Mouse (Mus musculus) MEL (cell line): Measurements from ENCODE around the gene Mxra8. TPM values are rescaled to one million over a fixed set of nuclear protein-coding genes. Genes with fewer than 3 reads are reported as not detected.

ENCODE experiments used
- DNase-seq: peaks from one replicate; pipeline ENCODE4 v3.0.0; 2011; ENCODE audit warnings: low read depth, low spot score
- H3K27ac ChIP-seq: 2 replicates; pipeline ENCODE4 v1.5.1; 2012; ENCODE audit warnings: low read depth, mild to moderate bottlenecking, control low read depth, low read length, moderate library complexity; ENCODE audit not compliant: control insufficient read depth
- H3K27me3 ChIP-seq, 2 experiments: fragments of 150-350 bp in 1 of 2; sonication (generic) in 1 of 2; 2 replicates each; pipeline ENCODE4 v1.6.1; 2012; ENCODE audit warnings: low read length in 2 of 2, mild to moderate bottlenecking in 2 of 2, improper control_type of control experiment in 1 of 2, moderate library complexity in 1 of 2; ENCODE audit not compliant: insufficient read depth in 2 of 2, control insufficient read depth in 1 of 2
- H3K36me3 ChIP-seq, 2 experiments: 2 replicates each; pipeline ENCODE4 v1.6.1; 2012 to 2014; ENCODE audit warnings: low read length in 2 of 2, improper control_type of control experiment in 1 of 2, inconsistent platforms in 1 of 2, mild to moderate bottlenecking in 1 of 2; ENCODE audit not compliant: insufficient read depth in 2 of 2, control insufficient read depth in 1 of 2
- H3K4me1 ChIP-seq, 2 experiments: fragments of 150-350 bp in 1 of 2; sonication (generic) in 1 of 2; 2 replicates each; pipeline ENCODE4 v1.6.1; 2012; ENCODE audit warnings: low read length in 2 of 2, improper control_type of control experiment in 1 of 2, mild to moderate bottlenecking in 1 of 2; ENCODE audit not compliant: insufficient read depth in 2 of 2, control insufficient read depth in 1 of 2
- H3K4me3 ChIP-seq, 2 experiments: fragments of 150-350 bp in 1 of 2; sonication (generic) in 1 of 2; 2 replicates each; pipeline ENCODE4 v1.5.1; 2012; ENCODE audit warnings: low read depth in 2 of 2, low read length in 2 of 2, mild to moderate bottlenecking in 2 of 2, moderate library complexity in 2 of 2, control low read depth in 1 of 2, improper control_type of control experiment in 1 of 2; ENCODE audit not compliant: control insufficient read depth in 1 of 2, insufficient read depth in 1 of 2
- H3K79me2 ChIP-seq: 2 replicates; pipeline ENCODE4 v1.6.1; 2012; ENCODE audit warnings: mild to moderate bottlenecking, low read length, moderate library complexity; ENCODE audit not compliant: control insufficient read depth, poor library complexity, insufficient read depth
- H3K9ac ChIP-seq: 2 replicates; pipeline ENCODE4 v1.6.1; 2012; ENCODE audit warnings: low read depth, mild to moderate bottlenecking, control low read depth, low read length, moderate library complexity; ENCODE audit not compliant: control insufficient read depth, poor library complexity, severe bottlenecking
- H3K9me3 ChIP-seq: fragments of 150-350 bp; sonication (generic); replicated peaks from 2 replicates; pipeline ENCODE4 v1.6.1; 2012; ENCODE audit warnings: mild to moderate bottlenecking, low read length, improper control_type of control experiment, moderate library complexity; ENCODE audit not compliant: insufficient read depth
- BHLHE40 ChIP-seq: IDR thresholded peaks from 2 replicates; pipeline ENCODE4 v1.6.1; 2012; ENCODE audit warnings: low read depth, mild to moderate bottlenecking, inconsistent platforms, low read length, improper control_type of control experiment, borderline replicate concordance
- CHD1 ChIP-seq: IDR thresholded peaks from 2 replicates; pipeline ENCODE4 v1.6.1; 2012; ENCODE audit warnings: low read depth, mild to moderate bottlenecking, inconsistent platforms, low read length, improper control_type of control experiment
- CHD2 ChIP-seq: IDR thresholded peaks from 2 replicates; pipeline ENCODE4 v1.6.1; 2011; ENCODE audit warnings: low read length, improper control_type of control experiment
- CTCF ChIP-seq, 3 experiments: IDR thresholded peaks in 2 of 3; conservative IDR thresholded peaks in 1 of 3; 2 replicates each; pipeline ENCODE4 v1.5.1; 2011 to 2012; ENCODE audit warnings: low read length in 3 of 3, low read depth in 2 of 3, mild to moderate bottlenecking in 2 of 3, improper control_type of control experiment in 1 of 3, inconsistent platforms in 1 of 3, mixed read lengths in 1 of 3, moderate library complexity in 1 of 3; ENCODE audit not compliant: control insufficient read depth in 1 of 3, insufficient read depth in 1 of 3, poor library complexity in 1 of 3, severe bottlenecking in 1 of 3
- E2F4 ChIP-seq: IDR thresholded peaks from 2 replicates; pipeline ENCODE4 v1.6.1; 2011; ENCODE audit warnings: low read depth, low read length, improper control_type of control experiment, borderline replicate concordance
- ELF1 ChIP-seq: IDR thresholded peaks from 2 replicates; pipeline ENCODE4 v1.6.1; 2014; ENCODE audit warnings: low read depth, mild to moderate bottlenecking, inconsistent platforms, low read length, improper control_type of control experiment, moderate library complexity
- EP300 ChIP-seq, 2 experiments: IDR thresholded peaks; 2 replicates each; pipeline ENCODE4 v1.6.1; 2011; ENCODE audit warnings: improper control_type of control experiment in 2 of 2, low read length in 2 of 2, low read depth in 1 of 2, mild to moderate bottlenecking in 1 of 2
- ETS1 ChIP-seq: IDR thresholded peaks from 2 replicates; pipeline ENCODE4 v1.6.1; 2012; ENCODE audit warnings: low read depth, mild to moderate bottlenecking, inconsistent platforms, low read length, improper control_type of control experiment, moderate library complexity
- GABPA ChIP-seq: IDR thresholded peaks from 2 replicates; pipeline ENCODE4 v1.6.1; 2012; ENCODE audit warnings: low read depth, mild to moderate bottlenecking, inconsistent platforms, low read length, improper control_type of control experiment, moderate library complexity
- GATA1 ChIP-seq: IDR thresholded peaks from 2 replicates; pipeline ENCODE4 v1.6.1; 2011; ENCODE audit warnings: low read depth, low read length, improper control_type of control experiment
- HCFC1 ChIP-seq: IDR thresholded peaks from 2 replicates; pipeline ENCODE4 v1.6.1; 2012; ENCODE audit warnings: low read depth, mild to moderate bottlenecking, inconsistent platforms, low read length, improper control_type of control experiment, moderate library complexity
- JUND ChIP-seq: IDR thresholded peaks from 2 replicates; pipeline ENCODE4 v1.6.1; 2011; ENCODE audit warnings: low read depth, mild to moderate bottlenecking, improper control_type of control experiment, low read length
- KAT2A ChIP-seq: conservative IDR thresholded peaks from 2 replicates; pipeline ENCODE4 v1.6.1; 2012; ENCODE audit warnings: low read depth, low read length, improper control_type of control experiment, inconsistent platforms
- MAFK ChIP-seq: IDR thresholded peaks from 2 replicates; pipeline ENCODE4 v1.6.1; 2011; ENCODE audit warnings: low read depth, mild to moderate bottlenecking, low read length, improper control_type of control experiment, borderline replicate concordance
- MAZ ChIP-seq: IDR thresholded peaks from 2 replicates; pipeline ENCODE4 v1.6.1; 2012; ENCODE audit warnings: low read depth, mild to moderate bottlenecking, inconsistent platforms, low read length, improper control_type of control experiment
- MEF2A ChIP-seq: IDR thresholded peaks from 2 replicates; pipeline ENCODE4 v1.6.1; 2014; ENCODE audit warnings: low read depth, mild to moderate bottlenecking, inconsistent platforms, low read length, improper control_type of control experiment; ENCODE audit not compliant: poor library complexity, insufficient replicate concordance, severe bottlenecking; ENCODE audit errors: extremely low read depth
- MXI1 ChIP-seq: IDR thresholded peaks from 2 replicates; pipeline ENCODE4 v1.6.1; 2011; ENCODE audit warnings: mild to moderate bottlenecking, low read depth, low read length, improper control_type of control experiment
- MYB ChIP-seq: IDR thresholded peaks from 2 replicates; pipeline ENCODE4 v1.6.1; 2011; ENCODE audit warnings: mild to moderate bottlenecking, low read depth, low read length, improper control_type of control experiment
- MYC ChIP-seq: IDR thresholded peaks from 2 replicates; pipeline ENCODE4 v1.6.1; 2011; ENCODE audit warnings: low read depth, mild to moderate bottlenecking, low read length, improper control_type of control experiment, moderate library complexity
- NELFE ChIP-seq: IDR thresholded peaks from 2 replicates; pipeline ENCODE4 v1.6.1; 2011; ENCODE audit warnings: low read depth, low read length, improper control_type of control experiment
- NRF1 ChIP-seq: IDR thresholded peaks from 2 replicates; pipeline ENCODE4 v1.6.1; 2014; ENCODE audit warnings: low read depth, mild to moderate bottlenecking, inconsistent platforms, low read length, improper control_type of control experiment, moderate library complexity; ENCODE audit not compliant: poor library complexity, insufficient read depth, severe bottlenecking
- POLR2A ChIP-seq, 2 experiments: IDR thresholded peaks; 2 replicates each; pipeline ENCODE4 v1.6.1; 2011 to 2012; ENCODE audit warnings: low read length in 2 of 2, mild to moderate bottlenecking in 2 of 2, control low read depth in 1 of 2, improper control_type of control experiment in 1 of 2, low read depth in 1 of 2, moderate library complexity in 1 of 2; ENCODE audit not compliant: control insufficient read depth in 1 of 2, insufficient read depth in 1 of 2, poor library complexity in 1 of 2
- POLR2AphosphoS2 ChIP-seq: IDR thresholded peaks from 2 replicates; pipeline ENCODE4 v1.6.1; 2011; ENCODE audit warnings: low read length, improper control_type of control experiment
- POLR2AphosphoS5 ChIP-seq: IDR thresholded peaks from 2 replicates; pipeline ENCODE4 v1.6.1; 2012; ENCODE audit warnings: low read depth, borderline replicate concordance, mild to moderate bottlenecking, inconsistent platforms, low read length, moderate library complexity, mixed read lengths
- RAD21 ChIP-seq: IDR thresholded peaks from 2 replicates; pipeline ENCODE4 v1.6.1; 2011; ENCODE audit warnings: mild to moderate bottlenecking, low read depth, low read length, improper control_type of control experiment
- RCOR1 ChIP-seq: IDR thresholded peaks from 2 replicates; pipeline ENCODE4 v1.6.1; 2012; ENCODE audit warnings: low read depth, mild to moderate bottlenecking, inconsistent platforms, low read length, improper control_type of control experiment
- SIN3A ChIP-seq: IDR thresholded peaks from 2 replicates; pipeline ENCODE4 v1.6.1; 2012; ENCODE audit warnings: low read length, improper control_type of control experiment, inconsistent platforms
- SMC3 ChIP-seq: IDR thresholded peaks from 2 replicates; pipeline ENCODE4 v1.6.1; 2011; ENCODE audit warnings: low read depth, low read length, improper control_type of control experiment
- TAL1 ChIP-seq: IDR thresholded peaks from 2 replicates; pipeline ENCODE4 v1.6.1; 2012; ENCODE audit warnings: mild to moderate bottlenecking, inconsistent platforms, low read length, moderate library complexity, mixed read lengths
- TBP ChIP-seq: IDR thresholded peaks from 2 replicates; pipeline ENCODE4 v1.8.0; 2011; ENCODE audit warnings: low read depth, low read length, improper control_type of control experiment
- TCF12 ChIP-seq: IDR thresholded peaks from 2 replicates; pipeline ENCODE4 v1.6.1; 2014; ENCODE audit warnings: low read depth, mild to moderate bottlenecking, inconsistent platforms, low read length, improper control_type of control experiment, moderate library complexity
- UBTF ChIP-seq: IDR thresholded peaks from 2 replicates; pipeline ENCODE4 v1.6.1; 2012; ENCODE audit warnings: low read depth, mild to moderate bottlenecking, inconsistent platforms, low read length, improper control_type of control experiment, moderate library complexity, borderline replicate concordance; ENCODE audit not compliant: insufficient read depth
- USF1 ChIP-seq: IDR thresholded peaks from 2 replicates; pipeline ENCODE4 v1.6.1; 2014; ENCODE audit warnings: low read depth, mild to moderate bottlenecking, inconsistent platforms, low read length, improper control_type of control experiment, moderate library complexity
- USF2 ChIP-seq, 2 experiments: IDR thresholded peaks; 2 replicates each; pipeline ENCODE4 v1.6.1; 2011 to 2012; ENCODE audit warnings: improper control_type of control experiment in 2 of 2, low read length in 2 of 2, borderline replicate concordance in 1 of 2, inconsistent platforms in 1 of 2, low read depth in 1 of 2, mild to moderate bottlenecking in 1 of 2; ENCODE audit not compliant: insufficient read depth in 1 of 2
- ZC3H11A ChIP-seq: IDR thresholded peaks from 2 replicates; pipeline ENCODE4 v1.6.1; 2012; ENCODE audit warnings: low read depth, mild to moderate bottlenecking, inconsistent platforms, low read length, improper control_type of control experiment
- ZKSCAN1 ChIP-seq: IDR thresholded peaks from 2 replicates; pipeline ENCODE4 v1.6.1; 2012; ENCODE audit warnings: low read depth, mild to moderate bottlenecking, inconsistent platforms, low read length, improper control_type of control experiment, moderate library complexity
- ZMIZ1 ChIP-seq: IDR thresholded peaks from 2 replicates; pipeline ENCODE4 v1.6.1; 2012; ENCODE audit warnings: low read depth, mild to moderate bottlenecking, inconsistent platforms, low read length, improper control_type of control experiment, moderate library complexity
- ZNF384 ChIP-seq: IDR thresholded peaks from 2 replicates; pipeline ENCODE4 v1.6.1; 2012; ENCODE audit warnings: low read depth, mild to moderate bottlenecking, inconsistent platforms, low read length, improper control_type of control experiment
- polyA plus RNA-seq, 2 experiments: library from polyadenylated mRNA; stranded (reverse) in 1 of 2; unstranded in 1 of 2; fragments of >175 nt in 1 of 2; fragments of >200 nt in 1 of 2; gene quantifications; 2 replicates each; pipeline versions ENCODE4 v1.2.1 to v1.2.4; 2012; ENCODE audit warnings: low replicate concordance in 2 of 2, low read depth in 1 of 2; ENCODE audit not compliant: insufficient read length in 2 of 2, insufficient read depth in 1 of 2, missing spikeins in 1 of 2
- total RNA-seq: library from RNA; depleted of rRNA; stranded (reverse); fragments of 300-350 nt; gene quantifications from 2 replicates; pipeline ENCODE4 v1.2.3, GENCODE M21; 2012

The Mxra8 gene
- total and polyA plus RNA-seq, 3 experiments = 0.46 TPM; not detected in 2

DNA sequence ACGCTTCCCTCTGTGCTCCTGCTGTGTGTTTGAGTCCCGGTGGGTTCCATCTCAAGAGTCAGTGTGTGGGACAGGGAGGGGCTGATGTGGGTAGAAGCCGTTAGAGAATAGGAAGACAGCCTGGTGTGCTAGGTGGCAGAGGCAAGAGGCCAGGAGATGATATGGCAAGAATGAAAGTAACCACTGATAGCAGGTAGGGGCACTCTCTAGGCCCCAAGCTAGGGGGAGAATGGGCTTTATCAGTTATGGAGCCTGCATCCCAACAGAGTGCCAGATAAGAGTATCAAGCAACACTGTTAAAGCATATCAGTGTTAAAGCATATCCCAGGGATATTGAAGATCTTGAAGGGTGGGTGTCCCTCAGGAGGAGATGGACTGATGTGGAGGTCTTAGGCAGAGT lies 17.4 kb downstream of the Mxra8 start:
- Histone ChIP-seq H3K4me1 (peaks cover 4 to 5% of the 10 kb centered on the region in 2 experiments), H3K36me3 (peaks cover 2 to 4% of the 10 kb centered on the region in 2 experiments; a peak in 2 of 4 replicates), H3K27me3 (no peaks in the 10 kb centered on the region), H3K79me2 (peaks cover 5% of the 10 kb centered on the region; the same call in 1 of the 2 replicates), H3K27ac (no peak overlapping the region), H3K9ac (no peak overlapping the region), H3K4me3 (no peak overlapping the region), H3K9me3 (no peaks in the 10 kb centered on the region)
- no peak for DNase-seq
- TF ChIP-seq EP300 (IDR thresholded peaks at IDR 0.05; ENCODE audit: low read depth in 1 of 2, low read length in 2 of 2) (peak; percentile 43 to 75; a peak in 3 of 4 replicates), MAFK (no peak; the same call in 1 of the 2 replicates), ZC3H11A (no peak), POLR2AphosphoS2 (no peak), MYC (no peak), ZNF384 (no peak), JUND (no peak), CHD2 (no peak), KAT2A (no peak), ETS1 (0 out of 2 replicates have a peak, but pooled peaks have one; percentile 47), NELFE (no peak), RAD21 (no peak), MYB (peak; percentile 40; the same call in 1 of the 2 replicates), POLR2A (IDR thresholded peaks at IDR 0.05; ENCODE audit: control insufficient read depth in 1 of 2, insufficient read depth in 1 of 2, low read depth in 1 of 2, low read length in 2 of 2, poor library complexity in 1 of 2) (no peak), GATA1 (peak; percentile 55; the same call in 1 of the 2 replicates), ELF1 (no peak), POLR2AphosphoS5 (no peak), E2F4 (no peak), NRF1 (no peak), TAL1 (no peak), GABPA (no peak), MXI1 (no peak), MEF2A (no peak), SIN3A (peak; percentile 64), ZMIZ1 (no peak), USF2 (IDR thresholded peaks at IDR 0.05; ENCODE audit: borderline replicate concordance in 1 of 2, insufficient read depth in 1 of 2, low read depth in 1 of 2, low read length in 2 of 2) (no peak), ZKSCAN1 (no peak), HCFC1 (no peak), CHD1 (no peak), CTCF (IDR thresholded peaks at IDR 0.05 in 2 of 3, conservative IDR thresholded peaks at IDR 0.05 in 1 of 3; ENCODE audit: control insufficient read depth in 1 of 3, insufficient read depth in 1 of 3, low read depth in 2 of 3, low read length in 3 of 3, poor library complexity in 1 of 3, severe bottlenecking in 1 of 3) (no peak), SMC3 (no peak), MAZ (no peak), UBTF (no peak), RCOR1 (0 out of 2 replicates have a peak, but pooled peaks have one; percentile 15), TCF12 (peak; percentile 64; the same call in 1 of the 2 replicates), BHLHE40 (no peak), TBP (no peak), USF1 (no peak)
